In the genomic region with DNA sequence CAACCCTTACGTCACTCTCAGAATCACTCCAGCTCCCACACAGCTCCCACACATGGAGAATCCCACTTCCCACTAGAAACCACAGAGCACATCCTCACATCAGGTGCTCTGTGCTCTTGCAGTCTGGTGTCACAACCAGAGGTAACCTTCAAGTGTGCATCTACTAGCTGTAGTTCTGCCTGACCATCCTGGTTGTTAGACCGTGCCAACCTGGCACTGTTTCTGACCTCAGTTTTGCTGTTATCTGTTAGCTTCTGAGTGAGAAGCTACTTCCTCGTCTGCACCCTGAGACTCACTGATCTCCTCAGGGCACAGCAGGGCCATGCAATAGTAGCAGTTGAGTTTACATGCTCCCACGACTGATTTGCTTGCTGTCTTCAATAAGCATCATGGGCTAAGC, we compare ENCODE assay signal across 24 mouse cellular contexts.
"Had no signal": no experiment of that assay in that cellular context is flagged by ENCODE, and none has a peak within 500 bp of the region (broad histone marks: within the 10 kb centered on the region; RNA-seq: fewer than 3 reads in every experiment).

No protein-coding gene starts in this region.

- H3K27ac ChIP-seq: embryonic facial prominence, embryonic 10.5 days; embryonic facial prominence, embryonic 12.5 days; embryonic facial prominence, embryonic 13.5 days; embryonic facial prominence, embryonic 15.5 days; forebrain, embryonic 10.5 days; forebrain, embryonic 12.5 days; forebrain, embryonic 13.5 days; forebrain, embryonic 15.5 days; gastrocnemius, adult 2 months; heart, adult 2 months had no signal

- H3K36me3 ChIP-seq: embryonic facial prominence, embryonic 10.5 days; embryonic facial prominence, embryonic 12.5 days; embryonic facial prominence, embryonic 13.5 days; embryonic facial prominence, embryonic 15.5 days; forebrain, embryonic 10.5 days; forebrain, embryonic 12.5 days; forebrain, embryonic 15.5 days had no signal

- H3K4me1 ChIP-seq: embryonic facial prominence, embryonic 10.5 days; embryonic facial prominence, embryonic 12.5 days; embryonic facial prominence, embryonic 13.5 days; embryonic facial prominence, embryonic 15.5 days; forebrain, embryonic 10.5 days; forebrain, embryonic 12.5 days; forebrain, embryonic 13.5 days; forebrain, embryonic 15.5 days had no signal

- H3K9ac ChIP-seq: embryonic facial prominence, embryonic 12.5 days; embryonic facial prominence, embryonic 13.5 days; embryonic facial prominence, embryonic 15.5 days; forebrain, embryonic 12.5 days; forebrain, embryonic 13.5 days; forebrain, embryonic 15.5 days; forebrain, postnatal 0 days had no signal

- H3K9me3 ChIP-seq: embryonic facial prominence, embryonic 10.5 days; embryonic facial prominence, embryonic 12.5 days; embryonic facial prominence, embryonic 13.5 days; embryonic facial prominence, embryonic 15.5 days; forebrain, embryonic 10.5 days; forebrain, embryonic 12.5 days; forebrain, embryonic 13.5 days; forebrain, embryonic 15.5 days had no signal

- DNase-seq: cerebellum, adult 9-10 months; cerebellum, adult 9-11 months; cerebellum, postnatal 10 days; cerebellum, postnatal 14 days; cerebellum, postnatal 25 days; cerebellum, postnatal 36 days; embryo, embryonic 11 days; forebrain, postnatal 0 days; gastrocnemius, adult 2 months; gastrocnemius, postnatal 10 days; gastrocnemius, postnatal 14 days; gastrocnemius, postnatal 25 days; gastrocnemius, postnatal 36 days; heart, adult 18-20 months; heart, adult 2 months had no signal

- H3K27me3 ChIP-seq: embryonic facial prominence, embryonic 12.5 days; embryonic facial prominence, embryonic 13.5 days; embryonic facial prominence, embryonic 15.5 days; forebrain, embryonic 12.5 days; forebrain, embryonic 13.5 days; forebrain, embryonic 15.5 days had no signal

- H3K4me3 ChIP-seq: embryonic facial prominence, embryonic 10.5 days; embryonic facial prominence, embryonic 12.5 days; embryonic facial prominence, embryonic 13.5 days; embryonic facial prominence, embryonic 15.5 days; erythroblast, embryonic 14.5 days; forebrain, embryonic 10.5 days; forebrain, embryonic 12.5 days; forebrain, embryonic 13.5 days; forebrain, embryonic 15.5 days; gastrocnemius, adult 2 months; heart, adult 2 months had no signal
